Mouse (Mus musculus) limb, embryonic 15.5 days (tissue): ENCODE results near the gene Apobec2. TPM values are rescaled to one million over a fixed set of nuclear protein-coding genes. Genes with fewer than 3 reads are reported as not detected.
A peak's percentile ranks its signal among the peaks of the same experiment; 100 is the strongest.

Source experiments
- ATAC-seq: fragments of 200-750 bp; cut with Nextera tagmentation; 2 replicates; pipeline ENCODE4 v1.8.0; 2017; ENCODE audit warnings: low read depth, moderate TSS enrichment; ENCODE audit not compliant: insufficient number of reproducible peaks, low FRiP score, low TSS enrichment
- H3K27ac ChIP-seq: fragments of 300-500 bp; sonication (generic); 2 replicates; pipeline ENCODE4 v1.5.1; 2015; ENCODE audit warnings: moderate library complexity, mild to moderate bottlenecking, inconsistent platforms
- H3K27me3 ChIP-seq: fragments of 300-500 bp; sonication (generic); 2 replicates; pipeline ENCODE4 v1.6.1; 2015; ENCODE audit warnings: inconsistent platforms
- H3K36me3 ChIP-seq: fragments of 300-500 bp; sonication (generic); 2 replicates; pipeline ENCODE4 v1.6.1; 2015; ENCODE audit warnings: inconsistent platforms
- H3K4me1 ChIP-seq: fragments of 300-500 bp; sonication (generic); 2 replicates; pipeline ENCODE4 v1.6.1; 2015; ENCODE audit warnings: inconsistent platforms
- H3K4me2 ChIP-seq: fragments of 300-500 bp; sonication (generic); 2 replicates; pipeline ENCODE4 v1.6.1; 2015; ENCODE audit warnings: mild to moderate bottlenecking, inconsistent platforms
- H3K4me3 ChIP-seq: fragments of 300-500 bp; sonication (generic); 2 replicates; pipeline ENCODE4 v1.5.1; 2015; ENCODE audit warnings: mild to moderate bottlenecking, inconsistent platforms
- H3K9ac ChIP-seq: fragments of 300-500 bp; sonication (generic); 2 replicates; pipeline ENCODE4 v1.6.1; 2015; ENCODE audit warnings: inconsistent platforms
- H3K9me3 ChIP-seq: fragments of 300-500 bp; sonication (generic); 2 replicates; pipeline ENCODE4 v1.6.1; 2016; ENCODE audit warnings: inconsistent platforms
- WGBS: fragments of 180-500 bp; shearing (Covaris S2); methylation state at CpG from one replicate; pipeline ENCODE4 v1.1.7; 2015; 5-methylcytosine and 5-hydroxymethylcytosine counted together
- polyA plus RNA-seq: library from polyadenylated mRNA; unstranded; fragments of >200 nt; fragmentation: Nextera tagmentation; extraction: Ambion mirVana; gene quantifications from 2 replicates; pipeline ENCODE4 v1.2.1, GENCODE M21; 2015

Apobec2 gene
- polyA plus RNA-seq, 1 experiment from 2014 or later = 26.8 TPM

DNA sequence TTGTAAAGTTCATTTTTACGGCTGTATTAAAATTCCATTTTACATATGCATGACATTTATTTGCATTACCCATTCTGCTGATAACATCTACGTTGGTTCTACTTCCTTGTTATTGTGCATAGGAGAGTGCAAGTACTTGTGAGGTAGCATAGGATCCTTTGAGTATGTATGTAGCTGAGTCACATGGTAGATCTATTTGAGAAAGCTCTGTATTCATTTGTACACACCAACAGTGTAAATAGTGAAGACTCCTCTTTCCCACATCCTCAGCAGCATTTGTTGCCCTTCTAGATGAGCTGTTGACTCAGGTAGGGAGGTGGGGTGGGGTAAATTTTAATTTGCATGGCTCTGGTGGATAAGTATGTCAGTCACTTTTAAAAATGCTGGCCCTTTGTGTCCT lies 28.9 kb downstream of the Apobec2 start:
- WGBS = 72% methylated on average over 2 of the region's 2 CpGs
- no peak overlapping the region for H3K4me3 ChIP-seq
- no peak overlapping the region for H3K4me2 ChIP-seq
- no peak overlapping the region for H3K9ac ChIP-seq
- peaks cover 18% of the 10 kb centered on the region for H3K4me1 ChIP-seq
- H3K36me3 ChIP-seq = peaks cover 18% of the 10 kb centered on the region
- no peak for ATAC-seq
- no peaks in the 10 kb centered on the region for H3K27me3 ChIP-seq
- H3K27ac ChIP-seq = no peak overlapping the region
- H3K9me3 ChIP-seq = no peaks in the 10 kb centered on the region

GRCm38 (mm10) chr17:48402751-48403150 lies 30.0 kb downstream of the Apobec2 start:
- H3K27ac ChIP-seq = no peak overlapping the region
- H3K4me2 ChIP-seq = no peak overlapping the region
- peaks cover 29% of the 10 kb centered on the region for H3K36me3 ChIP-seq
- H3K9ac ChIP-seq = no peak overlapping the region
- H3K4me1 ChIP-seq = peaks cover 12% of the 10 kb centered on the region
- no peak for ATAC-seq
- no peaks in the 10 kb centered on the region for H3K9me3 ChIP-seq
- H3K27me3 ChIP-seq = no peaks in the 10 kb centered on the region
- no peak overlapping the region for H3K4me3 ChIP-seq
- WGBS = 85% methylated on average over 3 of the region's 3 CpGs

- H3K4me3 ChIP-seq = no peak overlapping the region
- no peak overlapping the region for H3K9ac ChIP-seq
- no peaks in the 10 kb centered on the region for H3K27me3 ChIP-seq
- peaks cover 38% of the 10 kb centered on the region for H3K36me3 ChIP-seq
- ATAC-seq = no peak
- no peak overlapping the region for H3K4me2 ChIP-seq
- WGBS = 84% methylated on average over 4 of the region's 4 CpGs
- H3K27ac ChIP-seq = no peak overlapping the region
- H3K9me3 ChIP-seq = no peaks in the 10 kb centered on the region
- peaks cover 3% of the 10 kb centered on the region; the same call in 1 of the 2 replicates for H3K4me1 ChIP-seq
These were observed 31.0 kb downstream of the Apobec2 start for GRCm38 (mm10) chr17:48401710-48402109.

- no peak for ATAC-seq
- Histone ChIP-seq H3K27me3 (no peaks in the 10 kb centered on the region), H3K4me2 (no peak overlapping the region), H3K9me3 (no peaks in the 10 kb centered on the region), H3K4me3 (no peak overlapping the region), H3K4me1 (no peaks in the 10 kb centered on the region), H3K9ac (no peak overlapping the region), H3K36me3 (peaks cover 92% of the 10 kb centered on the region), H3K27ac (no peak overlapping the region)
- WGBS = 95% methylated on average over 3 of the region's 3 CpGs
These were observed 40.1 kb downstream of the Apobec2 start for GRCm38 (mm10) chr17:48392616-48393015.

- Histone ChIP-seq H3K4me3 (no peak overlapping the region), H3K27me3 (no peaks in the 10 kb centered on the region), H3K36me3 (peaks cover 95% of the 10 kb centered on the region), H3K4me2 (no peak overlapping the region), H3K27ac (no peak overlapping the region), H3K9me3 (no peaks in the 10 kb centered on the region), H3K4me1 (no peaks in the 10 kb centered on the region), H3K9ac (no peak overlapping the region)
- no peak for ATAC-seq
- 90% methylated on average over 5 of the region's 5 CpGs for WGBS
These were observed 41.3 kb downstream of the Apobec2 start for GRCm38 (mm10) chr17:48391446-48391845.

- H3K4me3 ChIP-seq = no peak overlapping the region
- H3K27ac ChIP-seq = no peak overlapping the region
- no peak overlapping the region for H3K9ac ChIP-seq
- no peaks in the 10 kb centered on the region for H3K9me3 ChIP-seq
- 94% methylated on average over 5 of the region's 5 CpGs for WGBS
- no peaks in the 10 kb centered on the region for H3K4me1 ChIP-seq
- H3K36me3 ChIP-seq = peaks cover 84% of the 10 kb centered on the region
- ATAC-seq = no peak
- no peaks in the 10 kb centered on the region for H3K27me3 ChIP-seq
- H3K4me2 ChIP-seq = no peak overlapping the region
These were observed 43.3 kb downstream of the Apobec2 start for GRCm38 (mm10) chr17:48389442-48389841.

DNA sequence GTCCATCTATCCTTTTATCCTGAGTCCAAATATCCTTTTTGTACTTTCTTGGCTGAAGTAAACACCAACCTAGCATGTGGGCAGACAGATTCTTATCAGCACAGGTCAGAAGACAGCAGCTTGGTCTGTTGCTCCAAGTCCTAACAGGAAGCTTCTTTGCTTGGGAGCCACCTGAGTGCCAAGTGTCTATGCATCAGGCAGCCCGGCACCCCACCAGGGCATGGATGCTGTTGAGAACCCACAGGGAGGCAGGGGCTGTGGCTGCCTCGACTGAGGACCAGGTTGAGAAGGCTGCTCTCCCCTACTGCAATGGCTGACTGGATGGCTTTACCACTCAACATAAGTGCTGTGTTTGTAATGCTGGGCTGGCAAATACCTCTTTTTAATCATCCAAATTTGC lies 44.1 kb downstream of the Apobec2 start:
- Histone ChIP-seq H3K4me3 (no peak overlapping the region), H3K27me3 (no peaks in the 10 kb centered on the region), H3K4me1 (no peaks in the 10 kb centered on the region), H3K9me3 (no peaks in the 10 kb centered on the region), H3K36me3 (peaks cover 77% of the 10 kb centered on the region), H3K27ac (no peak overlapping the region), H3K9ac (no peak overlapping the region), H3K4me2 (no peak overlapping the region)
- no peak for ATAC-seq
- whole genome bisulfite sequencing = 89% methylated on average over 2 of the region's 2 CpGs

DNA sequence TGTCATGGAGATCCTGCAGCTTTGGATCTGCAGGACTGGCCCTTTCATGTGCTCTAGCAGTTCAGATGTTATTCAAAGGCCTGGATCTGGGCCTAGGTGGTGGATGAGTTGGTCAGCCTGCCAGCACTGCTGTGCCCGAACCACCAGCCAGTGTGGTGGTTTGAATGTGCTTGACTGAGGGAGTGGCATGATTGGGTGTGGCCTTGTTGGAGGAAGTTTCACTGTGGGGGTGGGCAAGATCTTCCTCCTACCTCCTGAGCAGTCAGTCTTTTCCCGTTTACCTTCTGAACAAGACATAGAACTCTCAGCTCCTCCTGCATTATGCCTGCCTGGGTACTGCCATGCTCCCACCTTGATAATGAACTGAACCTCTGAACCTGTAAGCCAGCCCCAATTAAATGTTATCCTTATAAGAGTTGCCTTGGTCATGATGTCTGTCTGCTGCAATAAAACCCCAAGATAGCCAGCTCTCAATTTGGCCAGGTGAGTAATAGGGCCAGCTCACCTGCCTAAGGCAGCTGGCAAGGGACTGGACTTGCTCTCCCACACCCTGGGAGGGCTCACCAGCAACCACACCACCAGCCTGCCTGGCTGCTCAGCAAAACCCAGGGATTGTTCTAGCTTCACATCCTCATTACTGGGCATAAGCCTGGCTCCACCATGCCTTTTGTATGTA lies 46.8 kb downstream of the Apobec2 start:
- H3K9ac ChIP-seq = no peak overlapping the region
- 0 out of 2 replicates have a peak overlapping the region, but pooled peaks have one; percentile 7 for H3K27ac ChIP-seq
- no peak overlapping the region for H3K4me2 ChIP-seq
- H3K27me3 ChIP-seq = no peaks in the 10 kb centered on the region
- H3K36me3 ChIP-seq = peaks cover 49% of the 10 kb centered on the region
- H3K9me3 ChIP-seq = no peaks in the 10 kb centered on the region
- H3K4me1 ChIP-seq = no peaks in the 10 kb centered on the region
- ATAC-seq = no peak
- H3K4me3 ChIP-seq = no peak overlapping the region
- WGBS = 70% methylated on average over 2 of the region's 2 CpGs

DNA sequence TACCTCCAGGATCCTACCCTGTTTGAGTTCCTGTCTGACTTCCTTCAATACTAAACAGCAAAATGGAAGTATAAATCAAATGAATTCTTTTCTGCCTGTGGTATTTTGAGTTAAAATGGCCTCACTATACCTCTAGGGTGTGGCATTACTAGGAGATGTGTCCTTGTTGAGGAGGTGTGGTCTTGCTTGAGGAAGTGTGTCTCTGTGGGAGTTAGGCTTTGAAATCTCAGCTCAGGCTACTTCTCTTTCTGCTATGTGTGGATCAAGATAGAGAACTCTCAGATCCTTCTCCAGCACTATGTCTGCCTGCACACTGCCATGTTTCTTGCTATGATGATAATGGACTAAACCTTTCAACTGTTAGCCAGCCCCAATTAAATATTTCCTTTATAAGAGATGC lies 53.7 kb downstream of the Apobec2 start:
- H3K4me1 ChIP-seq = no peaks in the 10 kb centered on the region
- H3K36me3 ChIP-seq = no peaks in the 10 kb centered on the region
- no peak overlapping the region for H3K9ac ChIP-seq
- no peaks in the 10 kb centered on the region for H3K27me3 ChIP-seq
- ATAC-seq = no peak
- no peak overlapping the region for H3K4me2 ChIP-seq
- H3K4me3 ChIP-seq = no peak overlapping the region
- no peak overlapping the region for H3K27ac ChIP-seq
- H3K9me3 ChIP-seq = no peaks in the 10 kb centered on the region

DNA sequence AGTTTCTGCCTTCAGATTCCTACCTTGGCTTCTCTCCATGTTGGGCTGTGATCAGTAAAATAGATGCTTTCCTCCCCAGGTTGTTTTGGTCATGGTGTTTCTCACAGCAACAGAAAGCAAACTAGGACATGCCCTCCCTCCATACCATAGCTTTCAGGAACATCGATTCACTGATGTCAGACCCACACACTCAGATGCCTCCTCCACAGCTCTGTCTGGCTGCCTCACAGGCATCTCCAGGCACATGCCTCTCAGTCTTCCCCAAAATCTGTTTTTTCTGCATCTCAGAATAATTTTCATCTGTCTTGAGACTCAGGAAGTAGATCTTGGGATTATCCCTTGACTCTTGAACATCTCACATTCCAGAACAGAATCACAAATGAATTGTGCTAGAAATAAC lies 56.6 kb downstream of the Apobec2 start:
- 92% methylated on average over 1 of the region's 1 CpGs for WGBS
- Histone ChIP-seq H3K4me3 (no peak overlapping the region), H3K4me1 (no peaks in the 10 kb centered on the region), H3K4me2 (no peak overlapping the region), H3K36me3 (no peaks in the 10 kb centered on the region), H3K27ac (no peak overlapping the region), H3K9me3 (no peaks in the 10 kb centered on the region), H3K9ac (no peak overlapping the region), H3K27me3 (no peaks in the 10 kb centered on the region)
- ATAC-seq = no peak

DNA sequence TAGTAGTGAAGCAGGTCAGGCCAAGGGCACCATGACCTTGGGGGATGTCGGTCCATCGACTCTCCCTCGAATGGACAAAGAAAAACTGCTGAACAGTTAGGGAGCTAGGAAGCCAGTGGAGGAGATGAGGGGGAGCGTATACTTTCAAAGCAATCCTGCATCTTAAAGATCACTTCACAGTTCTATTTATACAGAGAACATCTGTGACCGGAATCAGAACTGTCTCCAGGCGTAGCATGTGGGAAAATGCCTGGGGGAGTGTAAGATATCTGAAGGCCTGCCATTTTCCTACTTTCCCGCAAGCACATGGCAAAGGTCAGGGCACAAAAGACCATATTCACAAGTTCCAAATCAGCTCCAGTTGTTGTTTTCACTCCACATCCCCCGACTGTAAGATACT lies 59.7 kb downstream of the Apobec2 start:
- 73% methylated on average over 8 of the region's 8 CpGs for WGBS
- H3K4me1 ChIP-seq = no peaks in the 10 kb centered on the region
- no peak overlapping the region for H3K9ac ChIP-seq
- ATAC-seq = no peak
- no peak overlapping the region for H3K27ac ChIP-seq
- no peak overlapping the region for H3K4me3 ChIP-seq
- H3K9me3 ChIP-seq = no peaks in the 10 kb centered on the region
- H3K27me3 ChIP-seq = no peaks in the 10 kb centered on the region
- no peaks in the 10 kb centered on the region for H3K36me3 ChIP-seq
- H3K4me2 ChIP-seq = no peak overlapping the region

DNA sequence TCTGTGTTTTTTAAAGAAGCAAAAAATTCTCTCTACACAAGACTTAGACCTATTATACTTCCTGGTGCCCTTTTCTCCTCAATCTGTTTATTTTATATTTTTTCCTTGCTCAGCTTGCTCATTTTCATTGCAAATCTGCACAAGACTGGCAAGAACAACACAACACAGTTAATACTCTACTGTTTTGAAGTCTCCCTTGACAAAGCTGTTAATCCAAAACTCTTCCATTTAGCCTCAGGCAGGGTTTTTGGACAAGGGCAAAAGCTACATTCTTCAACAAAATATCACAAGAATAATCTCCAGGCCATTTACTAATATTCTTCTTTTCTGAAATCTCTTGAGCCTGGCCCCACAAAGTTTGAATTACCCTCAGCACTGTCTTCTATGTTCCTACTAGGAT lies 61.1 kb downstream of the Apobec2 start:
- H3K4me2 ChIP-seq = no peak overlapping the region
- no peaks in the 10 kb centered on the region for H3K27me3 ChIP-seq
- H3K9ac ChIP-seq = no peak overlapping the region
- H3K36me3 ChIP-seq = no peaks in the 10 kb centered on the region
- no peak for ATAC-seq
- H3K27ac ChIP-seq = no peak overlapping the region
- no peak overlapping the region for H3K4me3 ChIP-seq
- H3K4me1 ChIP-seq = no peaks in the 10 kb centered on the region
- no peaks in the 10 kb centered on the region for H3K9me3 ChIP-seq
